In the genomic region with DNA sequence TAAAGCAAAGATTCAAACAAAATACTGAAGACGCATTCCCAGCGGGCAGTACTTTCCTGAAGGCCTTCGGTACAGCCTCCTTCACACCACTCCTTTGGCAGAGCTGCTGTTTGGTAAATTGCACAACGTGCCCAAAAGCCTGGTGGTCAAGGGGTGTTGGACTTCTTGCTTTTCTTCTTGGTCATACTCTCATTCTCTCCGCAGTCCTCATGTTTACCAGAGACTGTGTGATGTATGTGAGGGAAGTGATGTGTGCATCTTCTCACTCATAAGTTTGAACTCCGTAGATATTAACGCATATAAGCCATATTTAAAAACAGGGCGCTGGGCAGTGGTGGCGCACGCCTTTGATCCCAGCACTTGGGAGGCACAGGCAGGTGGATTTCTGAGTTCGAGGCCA, we compare ENCODE assay signal across 9 mouse cellular contexts. TPM values are rescaled to one million over a fixed set of nuclear protein-coding genes. Genes with fewer than 3 reads are reported as not detected.
A peak's percentile ranks its signal among the peaks of the same experiment; 100 is the strongest.
DNase-seq lines count a peak whose midpoint lies in the region; ATAC-seq and TF ChIP-seq lines count a peak whose summit lies in the region.
"Had no signal": no experiment of that assay in that cellular context is flagged by ENCODE, and none has a peak within 500 bp of the region (broad histone marks: within the 10 kb centered on the region; RNA-seq: fewer than 3 reads in every experiment).

No protein-coding gene starts in this region.

- H3ac ChIP-seq in myocyte (ENCODE audit: control insufficient read depth, insufficient read length), result no peak overlapping the region

- H3K4me1 ChIP-seq in kidney, embryonic 14.5 days (ENCODE audit: control insufficient read depth, insufficient read depth, low read length), result peaks cover 23% of the 10 kb centered on the region
- peaks cover 26% of the 10 kb centered on the region for H3K4me1 ChIP-seq in embryonic facial prominence, embryonic 14.5 days (ENCODE audit: control insufficient read depth, insufficient read depth, low read length)
- peaks cover 14% of the 10 kb centered on the region for H3K4me1 ChIP-seq in intestine, embryonic 15.5 days (replicated peaks)

- H3K27me3 ChIP-seq in kidney, embryonic 14.5 days (ENCODE audit: control insufficient read depth, insufficient read depth, low read length), result no peaks in the 10 kb centered on the region
- H3K27me3 ChIP-seq in embryonic facial prominence, embryonic 14.5 days (replicated peaks; ENCODE audit: control insufficient read depth, insufficient read depth, low read length), result no peaks in the 10 kb centered on the region
- no peaks in the 10 kb centered on the region for H3K27me3 ChIP-seq in intestine, embryonic 15.5 days (replicated peaks)
- no peaks in the 10 kb centered on the region for H3K27me3 ChIP-seq in myocyte (ENCODE audit: control insufficient read depth, insufficient read depth, insufficient read length)

- 72% methylated on average over 11 of the region's 11 CpGs for WGBS in kidney, embryonic 14.5 days
- WGBS in embryonic facial prominence, embryonic 14.5 days, result 71% methylated on average over 11 of the region's 11 CpGs
- WGBS in intestine, embryonic 15.5 days, result 66% methylated on average over 11 of the region's 11 CpGs

- DNase-seq in kidney, postnatal 25 days, result no peak
- DNase-seq in embryonic facial prominence, embryonic 14.5 days (ENCODE audit: low spot score), result no peak
- DNase-seq in frontal cortex, postnatal 10 days (ENCODE audit: low spot score in 2 of 2), result no peak
- DNase-seq in kidney, postnatal 4 days, result no peak
- DNase-seq: cerebellum, postnatal 14 days had no signal

- H3K27ac ChIP-seq in kidney, embryonic 14.5 days (ENCODE audit: low read depth, low read length), result peak overlapping the region; percentile 99; the same call in 1 of the 2 replicates
- peak overlapping the region; percentile 97 for H3K27ac ChIP-seq in embryonic facial prominence, embryonic 14.5 days (replicated peaks; ENCODE audit: low read depth, low read length)
- no peak overlapping the region for H3K27ac ChIP-seq in intestine, embryonic 15.5 days

- TF ChIP-seq POLR2A in myocyte (IDR thresholded peaks at IDR 0.05; ENCODE audit: insufficient read length, low read depth), result no peak

- H3K9me3 ChIP-seq in kidney, embryonic 14.5 days (ENCODE audit: control insufficient read depth, low read length), result no peaks in the 10 kb centered on the region
- no peaks in the 10 kb centered on the region for H3K9me3 ChIP-seq in embryonic facial prominence, embryonic 14.5 days (ENCODE audit: control insufficient read depth, low read length)
- H3K9me3 ChIP-seq in intestine, embryonic 15.5 days, result no peaks in the 10 kb centered on the region

- no peak for ATAC-seq in kidney, embryonic 14.5 days (ENCODE audit: low FRiP score, low TSS enrichment)
- ATAC-seq in embryonic facial prominence, embryonic 14.5 days (ENCODE audit: low read depth), result no peak
- no peak for ATAC-seq in intestine, embryonic 15.5 days
- ATAC-seq in granulocyte monocyte progenitor cell, adult 5-6 weeks (replicated peaks; ENCODE audit: poor library complexity, severe bottlenecking), result no peak

- H3K4me3 ChIP-seq in kidney, embryonic 14.5 days (ENCODE audit: low read length), result peak overlapping the region; percentile 95; the same call in 1 of the 2 replicates
- H3K4me3 ChIP-seq in embryonic facial prominence, embryonic 14.5 days (ENCODE audit: low read depth, low read length), result peak overlapping the region; percentile 92; the same call in 1 of the 2 replicates
- H3K4me3 ChIP-seq in intestine, embryonic 15.5 days (replicated peaks), result no peak overlapping the region
- peak overlapping the region; percentile 82 for H3K4me3 ChIP-seq in myocyte

- peaks cover 32% of the 10 kb centered on the region for H3K79me2 ChIP-seq in myocyte (ENCODE audit: control insufficient read depth, insufficient read depth)

- H3K9ac ChIP-seq in kidney, embryonic 14.5 days (ENCODE audit: low read depth, low read length), result peak overlapping the region; percentile 98; the same call in 1 of the 2 replicates
- peak overlapping the region; percentile 98 for H3K9ac ChIP-seq in embryonic facial prominence, embryonic 14.5 days (ENCODE audit: low read depth, low read length)
- H3K9ac ChIP-seq in intestine, embryonic 15.5 days, result peak overlapping the region; percentile 75; the same call in 1 of the 2 replicates

- H3K4me2 ChIP-seq in kidney, embryonic 14.5 days (replicated peaks; ENCODE audit: low read depth, low read length), result peak overlapping the region; percentile 71
- peak overlapping the region; percentile 96 for H3K4me2 ChIP-seq in embryonic facial prominence, embryonic 14.5 days (ENCODE audit: low read depth, low read length)
- H3K4me2 ChIP-seq in intestine, embryonic 15.5 days (replicated peaks), result peak overlapping the region; percentile 81
- H3K4me2 ChIP-seq in myocyte (ENCODE audit: low read depth), result peak overlapping the region; percentile 86

- peaks cover 5% of the 10 kb centered on the region; the same call in 1 of the 2 replicates for H3K36me3 ChIP-seq in kidney, embryonic 14.5 days (ENCODE audit: control insufficient read depth, insufficient read depth, low read length)
- peaks cover 2% of the 10 kb centered on the region; the same call in 1 of the 2 replicates for H3K36me3 ChIP-seq in embryonic facial prominence, embryonic 14.5 days (ENCODE audit: control insufficient read depth, insufficient read depth, low read length)
- H3K36me3 ChIP-seq in intestine, embryonic 15.5 days, result no peaks in the 10 kb centered on the region
- no peaks in the 10 kb centered on the region for H3K36me3 ChIP-seq in myocyte (ENCODE audit: control insufficient read depth, insufficient read depth)

TF ChIP-seq in myocyte, 11 proteins besides CTCF, POLR2A, EP300 and RAD21:
- TF ChIP-seq CEBPB (IDR thresholded peaks at IDR 0.05; ENCODE audit: insufficient read depth, poor library complexity, severe bottlenecking) (no peak), USF1 (IDR thresholded peaks at IDR 0.05; ENCODE audit: low read depth) (no peak), TCF12 (IDR thresholded peaks at IDR 0.05; ENCODE audit: insufficient read depth, poor library complexity, severe bottlenecking) (no peak), E2F4 (IDR thresholded peaks at IDR 0.05; ENCODE audit: insufficient read depth) (no peak), POLR2AphosphoS2 (IDR thresholded peaks at IDR 0.05; ENCODE audit: insufficient read length, low read depth) (no peak), TCF3 (IDR thresholded peaks at IDR 0.05; ENCODE audit: insufficient read length, low read depth) (no peak), MYOD1 (IDR thresholded peaks at IDR 0.05; ENCODE audit: control insufficient read depth in 1 of 3, insufficient read length in 2 of 3, low read depth in 2 of 3) (no peak), REST (IDR thresholded peaks at IDR 0.05; ENCODE audit: insufficient read depth, insufficient read length) (no peak)

RNA-seq across cellular contexts. Expression of a gene that starts 0.9 kb away (rescaled TPM):
- 334 and 342 TPM in 2 replicates for polyA plus RNA-seq in kidney, embryonic 14.5 days (2014; fragmentation: Nextera tagmentation; extraction: Ambion mirVana)
- 212 and 235 TPM in 2 replicates for polyA plus RNA-seq in embryonic facial prominence, embryonic 14.5 days (2014; fragmentation: Nextera tagmentation; extraction: Ambion mirVana)
- polyA plus RNA-seq in intestine, embryonic 15.5 days (2015; fragmentation: Nextera tagmentation; extraction: Ambion mirVana), result 177 and 214 TPM in 2 replicates
- polyA plus RNA-seq in myocyte (2012; fragmentation: generic; extraction: Trizol), result 22.3 TPM
- total RNA-seq in granulocyte monocyte progenitor cell, adult 5-6 weeks (2014; fragmentation: Nextera tagmentation), result 140 TPM in 2 replicates
- 191 and 201 TPM in 2 replicates for total RNA-seq in granulocyte monocyte progenitor cell, adult 5-6 weeks (2017)

RNA-seq across cellular contexts. Expression of a gene that starts 19.0 kb away (rescaled TPM):
- polyA plus RNA-seq in kidney, embryonic 14.5 days (2014; fragmentation: Nextera tagmentation; extraction: Ambion mirVana), result 174 and 209 TPM in 2 replicates
- polyA plus RNA-seq in embryonic facial prominence, embryonic 14.5 days (2014; fragmentation: Nextera tagmentation; extraction: Ambion mirVana), result 158 and 162 TPM in 2 replicates
- polyA plus RNA-seq in intestine, embryonic 15.5 days (2015; fragmentation: Nextera tagmentation; extraction: Ambion mirVana), result 164 and 177 TPM in 2 replicates
- 45.2 TPM for polyA plus RNA-seq in myocyte (2012; fragmentation: generic; extraction: Trizol)
- total RNA-seq in granulocyte monocyte progenitor cell, adult 5-6 weeks (2014; fragmentation: Nextera tagmentation), result 65.4 and 67.9 TPM in 2 replicates
- total RNA-seq in granulocyte monocyte progenitor cell, adult 5-6 weeks (2017), result 159 and 192 TPM in 2 replicates

RNA-seq across cellular contexts. Expression of a gene that starts 40.6 kb away (rescaled TPM):
- 0.10 and 0.45 TPM in 2 replicates for polyA plus RNA-seq in kidney, embryonic 14.5 days (2014; fragmentation: Nextera tagmentation; extraction: Ambion mirVana)
- polyA plus RNA-seq in embryonic facial prominence, embryonic 14.5 days (2014; fragmentation: Nextera tagmentation; extraction: Ambion mirVana), result 0.69 and 1.1 TPM in 2 replicates
- 0.28 and 0.42 TPM in 2 replicates for polyA plus RNA-seq in intestine, embryonic 15.5 days (2015; fragmentation: Nextera tagmentation; extraction: Ambion mirVana)
- polyA plus RNA-seq in myocyte (2012; fragmentation: generic; extraction: Trizol), result not detected
- total RNA-seq in granulocyte monocyte progenitor cell, adult 5-6 weeks (2014; fragmentation: Nextera tagmentation), result 4.5 and 6.0 TPM in 2 replicates
- 4.0 and 5.1 TPM in 2 replicates for total RNA-seq in granulocyte monocyte progenitor cell, adult 5-6 weeks (2017)
